Mouse (Mus musculus) embryo, embryonic 10.5 days (tissue): ENCODE data around the gene Dlg3.
A peak's percentile ranks its signal among the peaks of the same experiment; 100 is the strongest.

ENCODE experiments used
- DNase-seq: peaks from one replicate; pipeline ENCODE4 v3.0.0-alpha.2; 2015; ENCODE audit warnings: low spot score

The Dlg3 gene

GRCm38 (mm10) chrX:100767181-100767884, at the start of gene Dlg3:
TSS of gene Dlg3 (plus strand) at chrX:100767722.
- DNase-seq: peak; percentile 73

GRCm38 (mm10) chrX:100728947-100729346, 38.6 kb upstream of the Dlg3 start:
- peak; percentile 13 for DNase-seq

DNA sequence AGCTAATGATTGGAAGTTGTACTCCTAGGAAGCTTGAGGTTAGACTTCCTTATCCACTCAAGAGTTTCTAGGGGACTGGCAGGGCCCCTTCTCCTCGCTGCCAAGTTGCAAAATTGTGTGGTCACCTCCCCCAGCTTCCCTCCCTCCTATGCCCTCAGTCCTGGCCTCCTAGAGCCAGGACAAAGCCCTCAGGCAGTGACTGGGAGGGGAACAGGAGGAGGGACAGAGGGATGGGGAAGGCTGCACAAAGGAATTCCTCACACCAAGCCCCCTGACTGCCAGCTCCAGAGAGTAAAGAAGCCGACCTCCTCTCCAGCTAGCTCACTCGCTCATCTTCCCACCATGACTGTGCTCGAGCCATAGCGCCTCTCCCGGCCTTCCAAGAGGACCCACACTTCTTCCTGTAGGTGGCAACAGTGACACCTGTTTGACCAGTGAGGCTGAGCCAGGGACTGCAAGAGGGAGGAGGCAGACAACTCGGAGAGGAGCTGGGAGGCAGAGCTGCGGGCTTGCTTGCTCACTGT, 37.8 kb upstream of the Dlg3 start, which contains the start of gene Gdpd2:
TSS of gene Gdpd2 (plus strand) at position 209 of the 524 bp plus-strand sequence.
- DNase-seq: peak; percentile 72

DNA sequence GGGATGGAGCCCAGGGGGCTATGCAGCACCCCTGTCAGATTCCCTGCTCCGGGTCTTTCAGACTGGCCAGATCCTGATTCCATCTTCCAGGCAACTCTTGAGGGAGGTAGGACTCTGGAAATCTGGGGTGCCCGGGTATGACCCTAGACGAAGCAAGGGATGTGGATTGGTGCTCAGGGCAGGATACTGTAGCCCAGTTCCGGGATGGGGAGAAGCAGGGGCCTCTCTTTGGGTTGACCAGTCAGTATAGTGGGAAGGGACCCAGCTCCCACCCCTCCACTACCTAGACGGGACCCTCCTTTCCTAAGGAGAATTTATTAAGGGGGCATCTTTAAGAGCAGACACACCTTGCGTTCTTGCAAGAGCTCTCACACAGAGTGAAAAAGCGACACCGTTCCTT, 37.3 kb upstream of the Dlg3 start:
- peak; percentile 0 for DNase-seq

DNA sequence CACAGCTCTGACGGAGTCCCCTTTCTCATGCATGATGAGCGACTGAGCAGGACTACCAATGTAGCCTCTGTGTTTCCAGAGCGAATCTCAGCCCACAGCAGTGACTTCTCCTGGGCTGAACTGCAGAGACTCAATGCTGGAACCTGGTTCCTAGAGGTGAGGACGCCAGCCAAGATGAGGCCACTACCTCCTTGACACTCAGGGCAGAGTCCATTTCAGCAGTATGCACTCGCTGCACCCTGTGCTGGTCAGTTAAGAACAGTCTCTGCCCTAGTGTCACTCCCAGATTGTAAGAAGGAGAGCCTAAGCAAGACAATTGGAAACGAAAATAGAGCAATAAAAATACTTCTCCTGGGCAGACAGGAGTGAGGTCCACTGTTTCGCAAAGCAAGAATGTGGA, 33.2 kb upstream of the Dlg3 start:
- DNase-seq: no peak

DNA sequence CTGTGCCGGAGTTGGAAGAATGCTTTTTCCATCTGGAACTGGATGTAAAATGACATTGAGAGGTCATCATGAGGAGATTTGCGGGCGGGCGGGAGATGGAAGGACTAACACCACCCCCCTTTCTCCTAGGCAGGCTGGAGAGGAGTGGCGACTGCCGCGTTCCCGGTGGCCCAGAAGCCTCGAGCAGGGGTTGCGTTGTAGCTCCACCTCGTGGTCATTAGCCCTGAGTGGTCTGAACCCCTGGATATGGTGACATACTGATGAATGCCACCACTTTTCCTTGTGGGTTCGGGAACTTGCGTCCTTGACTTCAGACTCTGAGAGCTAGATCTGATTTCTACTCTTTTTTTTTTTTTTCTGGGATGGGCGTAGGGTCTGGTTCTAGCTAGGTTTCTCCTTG, 28.6 kb upstream of the Dlg3 start:
- DNase-seq: peak; percentile 75

GRCm38 (mm10) chrX:100739443-100739842, 28.1 kb upstream of the Dlg3 start:
- DNase-seq: peak; percentile 25

DNA sequence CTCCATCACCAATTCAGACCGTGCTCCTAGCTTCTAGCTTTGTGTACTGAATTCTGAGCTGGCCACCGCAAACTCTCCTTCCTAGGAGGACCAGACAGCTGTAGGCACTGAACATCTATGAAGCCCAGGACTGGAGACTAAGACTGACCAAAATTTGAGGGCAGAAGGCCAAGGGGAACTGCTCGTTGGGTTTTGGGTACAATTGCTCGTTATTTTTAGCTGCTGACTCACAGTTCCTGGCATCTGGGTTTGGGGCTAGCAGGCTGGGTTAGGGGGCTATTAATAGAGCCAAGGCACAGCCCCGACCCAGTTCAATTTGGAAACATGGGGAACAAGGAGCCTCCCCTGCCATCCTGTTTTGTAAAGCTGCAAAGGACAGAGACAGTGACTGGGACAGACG, 26.7 kb upstream of the Dlg3 start:
- no peak for DNase-seq

DNA sequence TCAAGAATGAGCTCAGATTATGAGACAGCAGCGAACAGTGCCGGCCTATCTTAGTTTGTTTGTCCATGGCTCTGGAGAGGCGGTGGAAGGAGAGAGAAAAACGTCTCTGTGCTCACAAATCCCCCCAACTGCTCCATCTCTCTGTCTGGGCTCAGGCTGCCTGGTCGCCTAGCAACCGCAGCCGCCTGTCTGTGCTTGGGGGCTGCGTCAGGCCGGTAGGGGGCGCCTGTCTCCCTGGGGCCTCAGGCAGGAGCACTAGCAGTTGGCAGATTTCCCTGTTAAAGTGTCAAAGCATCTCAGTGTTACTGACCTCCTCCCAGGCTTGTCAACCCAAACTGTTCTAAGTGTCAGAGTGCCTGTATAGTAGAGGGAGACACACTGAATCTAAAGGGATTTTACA, 25.6 kb upstream of the Dlg3 start:
- DNase-seq: peak; percentile 65

DNA sequence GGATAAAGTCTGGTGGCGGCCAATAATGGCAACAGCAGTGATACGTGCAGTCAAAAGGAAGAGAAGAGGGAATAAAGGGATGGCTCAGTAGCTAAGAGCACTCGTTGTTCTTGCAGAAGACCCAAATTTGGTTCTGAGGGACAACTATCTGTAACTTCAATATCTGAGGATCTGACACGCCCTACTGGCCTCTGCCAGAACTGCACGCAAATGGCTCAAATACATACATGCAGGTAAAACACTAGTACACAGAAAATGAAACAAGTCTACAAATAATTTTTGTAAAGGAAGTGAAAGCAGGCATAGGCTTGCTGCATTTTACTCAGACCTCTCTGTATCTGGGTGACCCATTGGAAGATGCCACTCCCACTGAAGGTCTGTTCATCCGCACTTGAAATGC, 1.7 kb upstream of the Dlg3 start:
- DNase-seq: no peak

DNA sequence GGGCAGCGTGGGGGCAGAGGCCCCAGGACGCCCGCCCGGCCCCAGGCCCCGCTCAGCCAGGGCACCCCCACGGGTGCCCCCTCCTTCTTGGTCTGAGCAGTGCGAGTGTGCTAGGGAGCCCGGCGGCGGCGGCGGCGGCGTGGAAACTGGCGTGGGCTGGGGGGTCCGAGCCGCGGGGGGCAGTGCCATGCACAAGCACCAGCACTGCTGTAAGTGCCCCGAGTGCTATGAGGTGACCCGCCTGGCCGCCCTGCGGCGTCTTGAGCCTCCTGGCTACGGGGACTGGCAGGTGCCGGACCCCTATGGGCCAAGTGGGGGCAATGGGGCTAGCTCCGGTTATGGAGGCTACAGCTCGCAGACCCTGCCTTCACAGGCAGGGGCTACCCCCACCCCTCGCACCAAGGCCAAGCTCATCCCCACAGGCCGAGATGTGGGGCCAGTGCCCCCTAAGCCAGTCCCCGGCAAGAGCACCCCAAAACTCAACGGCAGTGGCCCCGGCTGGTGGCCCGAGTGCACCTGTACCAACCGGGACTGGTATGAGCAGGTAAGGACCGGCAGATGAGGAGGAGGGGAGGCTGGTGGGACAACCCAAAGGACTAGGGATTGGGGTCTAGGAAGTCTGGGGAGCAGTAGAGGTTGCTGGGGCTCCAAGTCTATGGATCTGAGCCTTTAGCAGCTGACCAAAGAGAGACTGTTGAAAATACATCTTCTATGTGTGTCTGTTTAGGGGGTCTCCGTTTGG, 534 bp downstream of the Dlg3 start:
- DNase-seq: no peak

GRCm38 (mm10) chrX:100769281-100769680, 1.8 kb downstream of the Dlg3 start:
- DNase-seq: no peak

DNA sequence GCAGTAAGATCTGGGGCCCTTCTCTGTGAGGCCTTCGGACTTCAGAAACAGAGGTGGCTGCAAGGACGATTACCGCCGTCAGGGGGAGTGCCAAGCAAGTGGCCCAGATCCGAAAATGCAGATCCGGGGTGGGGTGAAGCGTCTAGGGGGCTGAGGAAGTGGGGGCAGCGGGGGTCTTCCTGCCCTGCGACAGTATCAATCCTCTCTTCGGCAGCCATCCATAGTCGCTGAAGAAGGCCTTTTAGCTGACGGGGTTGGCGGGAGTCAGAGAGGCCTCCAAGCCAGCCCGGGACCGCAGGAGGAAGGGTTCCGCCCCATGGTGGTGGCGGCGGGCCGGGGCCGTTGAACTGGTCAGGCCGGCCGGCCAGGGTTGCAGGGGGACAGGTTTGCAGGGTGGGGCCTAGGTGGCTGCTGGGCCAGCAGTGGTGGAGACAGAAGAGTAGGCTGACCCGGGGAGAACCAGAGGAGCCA, 6.9 kb downstream of the Dlg3 start:
- DNase-seq: peak; percentile 75

GRCm38 (mm10) chrX:100775405-100775804, 7.9 kb downstream of the Dlg3 start:
- DNase-seq: no peak

DNA sequence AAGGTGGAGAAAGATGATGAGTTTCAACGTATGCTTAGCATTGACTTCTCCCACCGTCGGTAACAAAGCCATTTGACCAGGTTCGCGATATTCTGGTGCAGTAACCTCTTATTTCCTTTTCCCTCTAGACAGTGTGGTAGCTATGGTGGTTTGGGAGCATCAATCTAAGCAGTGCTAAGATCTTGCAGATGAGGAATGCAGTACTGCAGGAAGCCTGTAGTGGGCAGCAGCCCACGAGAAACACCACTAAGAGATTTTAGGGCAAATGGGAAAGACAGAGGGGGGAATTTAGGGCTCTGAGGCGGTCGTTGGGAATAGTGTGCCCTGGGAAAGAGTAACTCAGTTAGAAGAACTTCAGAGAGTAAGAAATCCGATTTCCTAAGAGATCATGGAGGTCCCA, 9.0 kb downstream of the Dlg3 start:
- DNase-seq: peak; percentile 80

DNA sequence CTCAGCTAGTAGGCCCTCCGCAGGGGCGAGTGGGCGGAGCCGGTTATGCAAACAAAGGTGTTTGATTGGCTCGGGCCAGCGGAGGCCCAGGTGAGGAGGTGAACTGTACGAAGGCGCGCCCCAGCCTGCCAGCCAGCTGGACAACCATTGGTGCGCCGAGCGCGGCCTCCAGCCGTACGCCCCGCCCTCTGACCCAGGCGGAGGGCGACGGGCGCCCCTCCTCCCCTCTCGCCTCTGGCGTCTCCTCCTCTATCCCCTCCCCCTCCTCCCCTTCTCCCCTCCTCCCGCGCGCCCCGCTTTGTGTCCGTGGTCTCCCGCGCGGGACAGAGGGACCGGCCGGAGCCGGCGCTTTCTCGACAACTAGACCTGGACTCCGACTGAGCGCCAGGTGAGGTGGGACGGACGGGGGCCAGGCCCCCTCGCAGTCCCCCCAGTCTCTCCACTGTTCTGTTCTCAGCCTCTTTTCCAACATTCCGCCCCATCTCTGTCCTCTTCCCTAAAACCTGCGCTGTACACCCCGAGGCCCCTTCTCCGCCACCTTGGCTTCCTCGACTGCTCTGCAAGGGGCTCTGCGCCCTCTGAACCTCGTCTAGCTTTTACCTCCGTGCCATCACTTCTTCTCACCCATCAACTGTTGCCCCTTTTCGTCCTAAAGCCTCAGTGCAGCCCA, 9.6 kb downstream of the Dlg3 start:
- peak; percentile 87 for DNase-seq

GRCm38 (mm10) chrX:100777655-100778234, 10.2 kb downstream of the Dlg3 start:
- DNase-seq: peak; percentile 50

GRCm38 (mm10) chrX:100778397-100778796, 10.9 kb downstream of the Dlg3 start:
- peak; percentile 7 for DNase-seq

- no peak for DNase-seq
Measured at GRCm38 (mm10) chrX:100789322-100789721, 21.8 kb downstream of the Dlg3 start.

DNA sequence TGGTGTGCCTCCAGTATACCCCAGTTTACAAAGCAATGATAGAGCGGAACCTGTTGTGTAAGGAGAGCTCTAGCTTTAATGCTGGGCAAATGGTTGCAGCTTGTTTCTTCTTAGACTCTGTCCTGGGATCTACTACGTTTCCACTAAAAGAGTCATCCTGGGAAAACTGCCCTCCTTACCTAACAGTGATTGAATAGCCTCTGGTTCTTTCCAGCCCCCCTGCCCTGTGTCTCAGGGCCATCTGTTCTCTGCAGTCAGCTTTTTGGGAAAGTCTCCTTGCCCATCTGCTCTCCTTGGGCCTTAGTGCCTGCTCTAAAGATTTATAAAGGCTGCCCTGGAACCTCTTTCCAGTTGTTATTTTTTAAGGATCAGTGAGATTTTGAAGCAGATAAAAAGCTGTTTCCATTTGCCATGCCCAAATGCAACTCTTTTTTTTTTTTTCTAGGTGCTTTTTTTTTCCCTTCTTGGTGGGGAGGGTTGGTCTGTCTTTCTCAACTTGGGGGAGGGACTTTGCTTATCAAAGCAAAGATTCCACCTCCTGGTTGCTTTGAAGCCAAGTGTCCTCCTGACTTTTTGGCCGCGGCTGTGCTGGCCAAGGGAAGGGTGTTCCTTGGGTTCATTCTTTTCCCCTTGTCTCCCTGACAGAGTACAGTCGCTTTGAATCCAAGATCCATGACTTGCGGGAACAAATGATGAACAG, 28.7 kb downstream of the Dlg3 start:
- no peak for DNase-seq

- no peak for DNase-seq
Measured at GRCm38 (mm10) chrX:100796741-100797090, 29.2 kb downstream of the Dlg3 start.

DNA sequence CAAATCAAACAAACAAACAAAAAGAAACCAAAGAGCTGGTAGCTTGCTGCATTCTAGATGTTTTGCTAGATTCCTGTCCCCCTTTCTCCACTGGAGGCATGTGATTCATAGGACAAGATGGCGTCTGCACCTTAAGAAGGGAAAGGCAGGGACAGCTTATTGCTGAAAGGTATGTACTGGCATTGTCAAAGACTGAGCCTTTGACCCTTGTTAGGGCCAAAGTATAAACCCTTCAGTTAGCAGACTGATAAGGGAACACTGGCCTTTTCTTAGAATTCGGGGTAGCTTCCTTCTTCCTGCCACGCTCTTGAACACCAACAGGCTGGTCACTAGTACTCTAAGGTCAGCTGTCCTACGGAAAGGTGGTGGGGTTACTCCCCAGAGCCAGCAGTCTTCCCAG, 29.8 kb downstream of the Dlg3 start:
- DNase-seq: no peak
